Mouse (Mus musculus) neural tube, embryonic 14.5 days (tissue): ENCODE data around the gene Lmx1a. TPM values are rescaled to one million over a fixed set of nuclear protein-coding genes. Genes with fewer than 3 reads are reported as not detected.

ENCODE experiments used
- ATAC-seq: fragments of 200-750 bp; cut with Nextera tagmentation; 2 replicates; pipeline ENCODE4 v1.8.0; 2017; ENCODE audit warnings: low read depth, mild to moderate bottlenecking, moderate TSS enrichment, moderate library complexity
- H3K27ac ChIP-seq: fragments of 300-500 bp; sonication (generic); 2 replicates; pipeline ENCODE4 v1.5.1; 2014; ENCODE audit warnings: low read depth, mild to moderate bottlenecking, control low read depth, low read length, moderate library complexity, mixed read lengths
- H3K27me3 ChIP-seq: fragments of 300-500 bp; sonication (generic); 2 replicates; pipeline ENCODE4 v1.6.1; 2014; ENCODE audit warnings: low read length; ENCODE audit not compliant: control insufficient read depth, insufficient read depth
- H3K36me3 ChIP-seq: fragments of 300-500 bp; sonication (generic); 2 replicates; pipeline ENCODE4 v1.6.1; 2014; ENCODE audit warnings: low read length, mixed read lengths; ENCODE audit not compliant: control insufficient read depth, insufficient read depth
- H3K4me1 ChIP-seq: fragments of 300-500 bp; sonication (generic); 2 replicates; pipeline ENCODE4 v1.6.1; 2014; ENCODE audit warnings: low read length; ENCODE audit not compliant: control insufficient read depth, insufficient read depth
- H3K4me2 ChIP-seq: fragments of 300-500 bp; sonication (generic); 2 replicates; pipeline ENCODE4 v1.6.1; 2014; ENCODE audit warnings: mild to moderate bottlenecking, low read depth, low read length, control low read depth
- H3K4me3 ChIP-seq: fragments of 300-500 bp; sonication (generic); 2 replicates; pipeline ENCODE4 v1.5.1; 2014; ENCODE audit warnings: low read depth, low read length, control low read depth, mixed read lengths
- H3K9ac ChIP-seq: fragments of 300-500 bp; sonication (generic); replicated peaks from 2 replicates; pipeline ENCODE4 v1.6.1; 2014; ENCODE audit warnings: low read depth, mild to moderate bottlenecking, control low read depth, low read length, mixed read lengths
- H3K9me3 ChIP-seq: fragments of 300-500 bp; sonication (generic); 2 replicates; pipeline ENCODE4 v1.6.1; 2016; ENCODE audit warnings: low read length; ENCODE audit not compliant: control insufficient read depth
- WGBS: fragments of 180-500 bp; shearing (Covaris S2); extraction: QIAGEN DNeasy Blood & Tissue Kit; methylation state at CpG from one replicate; pipeline ENCODE4 v1.1.7; 2014; 5-methylcytosine and 5-hydroxymethylcytosine counted together
- polyA plus RNA-seq: library from polyadenylated mRNA; unstranded; fragments of >200 nt; fragmentation: Nextera tagmentation; extraction: Ambion mirVana; gene quantifications from 2 replicates; pipeline ENCODE4 v1.2.1, GENCODE M21; 2014

The Lmx1a gene
- polyA plus RNA-seq, 1 experiment from 2014 or later, result 0.25 TPM

DNA sequence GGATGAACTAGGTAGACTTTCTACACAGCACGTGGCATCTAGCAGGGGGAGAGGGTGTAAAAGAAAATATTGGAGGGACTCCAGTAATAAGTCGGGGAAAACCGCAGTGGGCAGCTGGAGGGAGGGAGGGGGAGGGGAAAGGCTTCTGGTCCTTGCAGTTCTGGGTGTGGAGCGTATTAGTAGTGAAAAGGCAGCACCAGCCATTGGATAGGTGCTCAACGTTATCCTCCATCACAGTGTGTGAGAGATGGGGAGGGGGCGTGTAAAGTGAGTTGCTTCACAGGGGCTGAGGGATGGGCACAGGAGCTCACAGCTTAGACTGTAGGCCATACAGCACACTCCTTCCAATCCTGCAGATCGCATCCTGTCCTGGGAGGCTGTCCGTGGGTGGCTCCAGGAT lies 100.4 kb downstream of the Lmx1a start:
- no peaks in the 10 kb centered on the region for H3K27me3 ChIP-seq
- H3K4me3 ChIP-seq, result no peak overlapping the region
- H3K4me2 ChIP-seq, result no peak overlapping the region
- H3K4me1 ChIP-seq, result 0 out of 2 replicates have a peak, but pooled peaks cover 2% of the 10 kb centered on the region
- no peaks in the 10 kb centered on the region for H3K9me3 ChIP-seq
- no peaks in the 10 kb centered on the region for H3K36me3 ChIP-seq
- ATAC-seq, result peak; percentile 35; the same call in 1 of the 2 replicates
- 48% methylated on average over 8 of the region's 8 CpGs for WGBS
- no peak overlapping the region for H3K27ac ChIP-seq
- H3K9ac ChIP-seq, result no peak overlapping the region

- 85% methylated on average over 3 of the region's 3 CpGs for WGBS
- no peak overlapping the region for H3K4me2 ChIP-seq
- ATAC-seq, result no peak
- no peaks in the 10 kb centered on the region for H3K36me3 ChIP-seq
- no peaks in the 10 kb centered on the region for H3K9me3 ChIP-seq
- H3K9ac ChIP-seq, result no peak overlapping the region
- H3K27ac ChIP-seq, result no peak overlapping the region
- no peak overlapping the region for H3K4me3 ChIP-seq
- 0 out of 2 replicates have a peak, but pooled peaks cover 2% of the 10 kb centered on the region for H3K4me1 ChIP-seq
- H3K27me3 ChIP-seq, result no peaks in the 10 kb centered on the region
These were observed 101.7 kb downstream of the Lmx1a start for GRCm38 (mm10) chr1:167790688-167791087.

GRCm38 (mm10) chr1:167791221-167791620 lies 102.2 kb downstream of the Lmx1a start:
- ATAC-seq, result no peak
- Histone ChIP-seq H3K4me1 (0 out of 2 replicates have a peak, but pooled peaks cover 2% of the 10 kb centered on the region), H3K27ac (no peak overlapping the region), H3K4me3 (no peak overlapping the region), H3K36me3 (no peaks in the 10 kb centered on the region), H3K9ac (no peak overlapping the region), H3K27me3 (no peaks in the 10 kb centered on the region), H3K4me2 (no peak overlapping the region), H3K9me3 (no peaks in the 10 kb centered on the region)
- WGBS, result 78% methylated on average over 11 of the region's 11 CpGs

- H3K36me3 ChIP-seq, result no peaks in the 10 kb centered on the region
- H3K27me3 ChIP-seq, result no peaks in the 10 kb centered on the region
- peak overlapping the region; percentile 87; the same call in 1 of the 2 replicates for H3K27ac ChIP-seq
- H3K4me1 ChIP-seq, result 0 out of 2 replicates have a peak, but pooled peaks cover 3% of the 10 kb centered on the region
- peak overlapping the region; percentile 87; the same call in 1 of the 2 replicates for H3K4me2 ChIP-seq
- H3K9me3 ChIP-seq, result no peaks in the 10 kb centered on the region
- 43% methylated on average over 4 of the region's 4 CpGs for WGBS
- no peak overlapping the region for H3K4me3 ChIP-seq
- peak; percentile 24 for ATAC-seq
- no peak overlapping the region; the same call in 1 of the 2 replicates for H3K9ac ChIP-seq
These were observed 112.9 kb downstream of the Lmx1a start for GRCm38 (mm10) chr1:167801923-167802322.

DNA sequence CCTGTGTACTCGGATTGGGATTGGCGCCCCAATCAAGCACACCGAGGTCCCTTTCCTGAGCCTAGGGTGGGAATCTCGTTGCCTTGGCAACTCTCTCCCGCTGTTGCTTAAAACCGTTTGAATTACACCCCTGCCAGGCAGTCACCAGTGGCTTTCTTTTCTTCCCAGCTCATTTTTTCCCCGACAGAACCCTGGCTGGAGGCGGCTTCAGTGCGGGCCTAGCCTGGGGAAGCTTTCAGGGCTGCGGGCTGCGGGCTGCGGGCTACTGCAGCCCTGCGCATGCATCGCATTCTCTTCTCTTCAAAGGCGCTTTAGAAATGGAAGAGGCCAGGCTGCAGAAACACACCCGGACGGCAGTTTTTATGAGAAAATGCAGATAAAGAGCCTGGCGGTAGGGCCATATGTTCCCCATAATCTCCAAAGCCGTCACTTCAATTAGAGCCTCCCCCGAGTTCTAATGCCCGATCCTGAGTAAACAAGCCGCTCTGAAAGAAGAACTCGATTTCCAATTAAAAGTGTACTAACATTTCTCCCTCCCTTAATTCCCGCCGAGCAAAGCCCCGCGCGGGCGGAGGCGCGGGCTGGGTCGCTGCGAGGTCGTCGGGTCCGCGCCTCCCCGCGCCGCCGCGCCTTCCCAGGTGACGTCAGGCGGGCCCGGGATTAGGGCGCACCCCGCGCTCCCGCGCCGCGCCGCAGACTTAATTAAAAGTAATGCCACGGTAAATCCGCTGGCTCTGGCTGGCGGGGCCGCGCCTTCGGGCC lies 113.7 kb downstream of the Lmx1a start:
- H3K9me3 ChIP-seq, result no peaks in the 10 kb centered on the region
- H3K27ac ChIP-seq, result peak overlapping the region; percentile 87
- H3K4me1 ChIP-seq, result 0 out of 2 replicates have a peak, but pooled peaks cover 3% of the 10 kb centered on the region
- no peaks in the 10 kb centered on the region for H3K27me3 ChIP-seq
- H3K9ac ChIP-seq, result peak overlapping the region; percentile 54
- peak; percentile 84 for ATAC-seq
- H3K4me2 ChIP-seq, result peak overlapping the region; percentile 87
- H3K36me3 ChIP-seq, result no peaks in the 10 kb centered on the region
- H3K4me3 ChIP-seq, result peak overlapping the region; percentile 45
- under 1% methylated on average over 59 of the region's 59 CpGs for WGBS

DNA sequence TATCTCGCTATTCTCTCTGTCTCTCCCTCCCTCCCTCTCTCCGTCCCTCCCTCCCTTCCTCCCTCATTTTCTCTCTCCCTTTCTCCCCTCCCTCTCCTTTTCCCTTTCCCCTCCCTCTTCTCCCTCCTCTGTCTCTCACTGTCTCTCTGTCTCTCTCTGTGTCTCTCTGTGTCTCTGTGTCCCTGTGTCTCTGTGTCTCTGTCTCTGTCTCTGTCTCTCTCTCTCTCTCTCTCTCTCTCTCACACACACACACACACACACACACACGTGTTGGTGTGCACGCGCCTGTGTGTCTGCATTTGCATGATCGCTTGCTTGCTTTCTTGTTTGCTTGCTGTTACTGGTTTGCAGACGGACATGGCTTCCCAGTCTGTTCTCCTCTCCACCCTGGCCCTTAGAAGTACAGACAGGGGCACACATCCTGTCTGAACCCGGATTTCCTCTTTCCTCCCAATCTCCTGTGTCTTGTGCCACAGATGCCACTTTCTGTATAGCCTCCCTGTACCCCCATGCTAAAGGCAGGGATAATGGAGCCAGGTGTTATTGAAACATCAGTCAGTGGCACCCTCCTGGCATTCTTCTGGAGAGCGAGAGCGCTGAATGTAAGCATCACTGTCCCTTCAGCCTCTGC lies 114.4 kb downstream of the Lmx1a start:
- no peaks in the 10 kb centered on the region for H3K36me3 ChIP-seq
- peak overlapping the region; percentile 45 for H3K4me3 ChIP-seq
- H3K9me3 ChIP-seq, result no peaks in the 10 kb centered on the region
- peak overlapping the region; percentile 87 for H3K27ac ChIP-seq
- H3K27me3 ChIP-seq, result no peaks in the 10 kb centered on the region
- H3K9ac ChIP-seq, result peak overlapping the region; percentile 54
- peak overlapping the region; percentile 87 for H3K4me2 ChIP-seq
- 4% methylated on average over 10 of the region's 10 CpGs for WGBS
- 0 out of 2 replicates have a peak, but pooled peaks cover 3% of the 10 kb centered on the region for H3K4me1 ChIP-seq
- 0 out of 2 replicates have a peak, but pooled peaks have one; percentile 7 for ATAC-seq

DNA sequence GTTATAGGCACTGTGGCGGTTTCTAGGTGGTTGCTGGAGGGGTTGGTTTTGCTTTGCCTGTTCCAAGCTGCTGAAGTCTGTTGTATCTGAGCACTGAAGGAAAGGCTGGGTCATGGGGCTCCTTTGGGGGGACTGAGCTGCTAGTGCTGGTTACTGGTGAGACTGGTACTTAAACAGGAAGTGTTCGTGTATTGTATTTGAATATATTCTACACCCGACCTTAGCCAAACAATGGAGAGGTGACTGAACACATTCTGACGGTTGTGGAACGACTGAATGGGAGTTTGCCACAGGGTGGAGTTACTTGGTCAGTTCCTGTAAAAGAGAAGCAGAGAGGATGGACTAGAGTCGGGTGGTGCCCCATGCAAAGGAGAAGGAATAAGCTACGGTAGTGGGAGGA lies 115.8 kb downstream of the Lmx1a start:
- H3K27me3 ChIP-seq, result no peaks in the 10 kb centered on the region
- H3K9me3 ChIP-seq, result no peaks in the 10 kb centered on the region
- H3K4me2 ChIP-seq, result no peak overlapping the region
- H3K4me1 ChIP-seq, result 0 out of 2 replicates have a peak, but pooled peaks cover 3% of the 10 kb centered on the region
- no peak overlapping the region for H3K9ac ChIP-seq
- 69% methylated on average over 7 of the region's 7 CpGs for WGBS
- no peaks in the 10 kb centered on the region for H3K36me3 ChIP-seq
- no peak overlapping the region for H3K4me3 ChIP-seq
- ATAC-seq, result no peak
- H3K27ac ChIP-seq, result no peak overlapping the region

DNA sequence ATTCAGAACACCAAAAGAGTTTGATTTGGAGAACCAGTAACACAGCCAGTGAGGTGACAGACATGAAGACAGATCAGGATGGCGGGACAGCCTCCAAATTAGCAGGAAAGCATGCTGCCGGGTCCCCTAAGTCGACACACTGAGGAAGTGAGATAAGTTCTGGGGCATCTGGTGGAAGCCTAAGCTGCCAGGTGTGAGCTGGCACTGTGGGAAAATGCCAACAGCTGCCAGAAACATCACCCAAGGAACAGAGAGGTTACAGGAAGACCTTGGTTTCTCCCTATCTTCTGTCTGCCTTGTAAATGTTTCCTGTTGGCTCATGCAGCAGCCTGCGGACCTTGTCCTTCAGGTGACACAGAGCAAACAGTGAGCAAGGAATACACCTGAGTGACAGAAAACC lies 122.1 kb downstream of the Lmx1a start:
- no peaks in the 10 kb centered on the region for H3K36me3 ChIP-seq
- WGBS, result 93% methylated on average over 4 of the region's 4 CpGs
- no peaks in the 10 kb centered on the region for H3K27me3 ChIP-seq
- ATAC-seq, result no peak
- no peaks in the 10 kb centered on the region for H3K4me1 ChIP-seq
- H3K4me3 ChIP-seq, result no peak overlapping the region
- H3K9ac ChIP-seq, result no peak overlapping the region
- no peak overlapping the region for H3K27ac ChIP-seq
- H3K4me2 ChIP-seq, result no peak overlapping the region
- no peaks in the 10 kb centered on the region for H3K9me3 ChIP-seq

DNA sequence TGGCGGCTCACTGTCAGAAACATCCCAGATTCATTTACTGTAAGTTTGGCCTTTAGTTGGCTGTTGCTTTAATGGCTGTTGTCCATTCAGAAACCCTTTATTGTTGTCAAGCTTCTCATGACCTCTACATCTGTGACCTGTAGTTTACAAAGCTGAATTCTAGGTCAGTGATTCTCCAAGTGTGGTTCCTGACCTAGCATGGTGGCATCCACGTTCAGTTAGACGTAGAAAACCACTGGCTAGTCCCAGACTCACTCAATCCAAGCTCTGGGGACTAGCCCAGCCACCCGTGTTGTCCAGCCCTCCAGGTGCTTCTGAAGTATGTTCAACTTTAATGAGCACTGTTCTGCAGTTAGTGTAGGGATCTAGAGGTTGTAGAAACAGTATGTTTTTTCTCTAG lies 126.1 kb downstream of the Lmx1a start:
- Histone ChIP-seq H3K9me3 (no peaks in the 10 kb centered on the region), H3K27ac (no peak overlapping the region), H3K4me1 (peaks cover 4% of the 10 kb centered on the region; the same call in 1 of the 2 replicates), H3K27me3 (no peaks in the 10 kb centered on the region), H3K36me3 (no peaks in the 10 kb centered on the region), H3K9ac (no peak overlapping the region), H3K4me2 (no peak overlapping the region), H3K4me3 (no peak overlapping the region)
- no peak for ATAC-seq
- 81% methylated on average over 4 of the region's 4 CpGs for WGBS
